Mouse (Mus musculus) hindbrain, embryonic 10.5 days (tissue): ENCODE measurements around the gene Zmiz1. TPM values are rescaled to one million over a fixed set of nuclear protein-coding genes. Genes with fewer than 3 reads are reported as not detected.
A peak's percentile ranks its signal among the peaks of the same experiment; 100 is the strongest.

Experiments
- DNase-seq: peaks from one replicate; pipeline ENCODE4 v3.0.0-alpha.2; 2017; ENCODE audit warnings: low spot score
- H3K27ac ChIP-seq: fragments of 300-500 bp; sonication (generic); 2 replicates; pipeline ENCODE4 v1.5.1; 2016; ENCODE audit warnings: mild to moderate bottlenecking, moderate library complexity
- H3K27me3 ChIP-seq: fragments of 300-500 bp; sonication (generic); 2 replicates; pipeline ENCODE4 v1.6.1; 2016; ENCODE audit warnings: mild to moderate bottlenecking; ENCODE audit not compliant: poor library complexity, insufficient read depth, severe bottlenecking
- H3K36me3 ChIP-seq: fragments of 300-500 bp; sonication (generic); 2 replicates; pipeline ENCODE4 v1.6.1; 2016; ENCODE audit warnings: mild to moderate bottlenecking, moderate library complexity
- H3K4me1 ChIP-seq: fragments of 300-500 bp; sonication (generic); replicated peaks from 2 replicates; pipeline ENCODE4 v1.6.1; 2016; ENCODE audit warnings: mild to moderate bottlenecking
- H3K4me3 ChIP-seq: fragments of 300-500 bp; sonication (generic); 2 replicates; pipeline ENCODE4 v1.5.1; 2016; ENCODE audit warnings: mild to moderate bottlenecking, moderate library complexity
- H3K9me3 ChIP-seq: fragments of 300-500 bp; sonication (generic); 2 replicates; pipeline ENCODE4 v1.6.1; 2016; ENCODE audit warnings: mild to moderate bottlenecking, moderate library complexity
- WGBS: fragments of 180-500 bp; shearing (Covaris S2); methylation state at CpG from one replicate; pipeline ENCODE4 v1.1.7; 2016; 5-methylcytosine and 5-hydroxymethylcytosine counted together
- polyA plus RNA-seq: library from polyadenylated mRNA; unstranded; fragments of >200 nt; fragmentation: Nextera tagmentation; extraction: Ambion mirVana; gene quantifications from 2 replicates; pipeline ENCODE4 v1.2.1, GENCODE M21; 2016

The Zmiz1 gene
- polyA plus RNA-seq, 1 experiment from 2014 or later, result 60.1 TPM

- H3K27me3 ChIP-seq, result no peaks in the 10 kb centered on the region
- peaks cover 94% of the 10 kb centered on the region for H3K4me1 ChIP-seq
- H3K36me3 ChIP-seq, result peaks cover 78% of the 10 kb centered on the region
- peak; percentile 19 for DNase-seq
- no peaks in the 10 kb centered on the region for H3K9me3 ChIP-seq
- peak overlapping the region; percentile 46; the same call in 1 of the 2 replicates for H3K27ac ChIP-seq
- 56% methylated on average over 4 of the region's 4 CpGs for WGBS
- no peak overlapping the region for H3K4me3 ChIP-seq
These were observed 161.8 kb downstream of the Zmiz1 start for GRCm38 (mm10) chr14:25620766-25621165.

GRCm38 (mm10) chr14:25623698-25624097 lies 164.7 kb downstream of the Zmiz1 start:
- Histone ChIP-seq H3K4me3 (no peak overlapping the region), H3K27ac (peak overlapping the region; percentile 82), H3K36me3 (peaks cover 79% of the 10 kb centered on the region), H3K4me1 (peaks cover 89% of the 10 kb centered on the region), H3K27me3 (no peaks in the 10 kb centered on the region), H3K9me3 (no peaks in the 10 kb centered on the region)
- peak; percentile 18 for DNase-seq
- WGBS, result 48% methylated on average over 7 of the region's 7 CpGs

- H3K27me3 ChIP-seq, result no peaks in the 10 kb centered on the region
- H3K36me3 ChIP-seq, result peaks cover 79% of the 10 kb centered on the region
- no peaks in the 10 kb centered on the region for H3K9me3 ChIP-seq
- DNase-seq, result no peak
- 86% methylated on average over 6 of the region's 6 CpGs for WGBS
- no peak overlapping the region for H3K4me3 ChIP-seq
- H3K27ac ChIP-seq, result 0 out of 2 replicates have a peak overlapping the region, but pooled peaks have one; percentile 82
- peaks cover 82% of the 10 kb centered on the region for H3K4me1 ChIP-seq
These were observed 165.7 kb downstream of the Zmiz1 start for GRCm38 (mm10) chr14:25624659-25625058.

- 85% methylated on average over 3 of the region's 3 CpGs for WGBS
- DNase-seq, result no peak
- Histone ChIP-seq H3K9me3 (no peaks in the 10 kb centered on the region), H3K27ac (no peak overlapping the region), H3K27me3 (no peaks in the 10 kb centered on the region), H3K4me1 (peaks cover 72% of the 10 kb centered on the region), H3K36me3 (peaks cover 92% of the 10 kb centered on the region), H3K4me3 (no peak overlapping the region)
These were observed 168.7 kb downstream of the Zmiz1 start for GRCm38 (mm10) chr14:25627599-25628255.

- Histone ChIP-seq H3K27me3 (no peaks in the 10 kb centered on the region), H3K4me1 (peaks cover 72% of the 10 kb centered on the region), H3K36me3 (peaks cover 94% of the 10 kb centered on the region), H3K9me3 (no peaks in the 10 kb centered on the region), H3K4me3 (no peak overlapping the region), H3K27ac (peak overlapping the region; percentile 23; the same call in 1 of the 2 replicates)
- WGBS, result 85% methylated on average over 5 of the region's 5 CpGs
- DNase-seq, result no peak
These were observed 169.6 kb downstream of the Zmiz1 start for GRCm38 (mm10) chr14:25628448-25629099.

GRCm38 (mm10) chr14:25629866-25630606 lies 171.1 kb downstream of the Zmiz1 start:
- Histone ChIP-seq H3K9me3 (no peaks in the 10 kb centered on the region), H3K27ac (no peak overlapping the region), H3K36me3 (peaks cover 90% of the 10 kb centered on the region), H3K4me1 (peaks cover 70% of the 10 kb centered on the region), H3K4me3 (no peak overlapping the region), H3K27me3 (no peaks in the 10 kb centered on the region)
- DNase-seq, result no peak
- WGBS, result 89% methylated on average over 12 of the region's 12 CpGs

GRCm38 (mm10) chr14:25630647-25631409 lies 171.8 kb downstream of the Zmiz1 start:
- DNase-seq, result no peak
- H3K4me3 ChIP-seq, result no peak overlapping the region
- H3K4me1 ChIP-seq, result peaks cover 70% of the 10 kb centered on the region
- whole genome bisulfite sequencing, result 91% methylated on average over 7 of the region's 7 CpGs
- H3K27me3 ChIP-seq, result no peaks in the 10 kb centered on the region
- H3K27ac ChIP-seq, result no peak overlapping the region
- peaks cover 90% of the 10 kb centered on the region for H3K36me3 ChIP-seq
- H3K9me3 ChIP-seq, result no peaks in the 10 kb centered on the region

GRCm38 (mm10) chr14:25631481-25631880 lies 172.5 kb downstream of the Zmiz1 start:
- DNase-seq, result no peak
- H3K27ac ChIP-seq, result no peak overlapping the region
- H3K27me3 ChIP-seq, result no peaks in the 10 kb centered on the region
- H3K36me3 ChIP-seq, result peaks cover 90% of the 10 kb centered on the region
- no peak overlapping the region for H3K4me3 ChIP-seq
- H3K4me1 ChIP-seq, result peaks cover 72% of the 10 kb centered on the region
- no peaks in the 10 kb centered on the region for H3K9me3 ChIP-seq
- WGBS, result 92% methylated on average over 6 of the region's 6 CpGs

- Histone ChIP-seq H3K27ac (peak overlapping the region; percentile 50), H3K36me3 (peaks cover 90% of the 10 kb centered on the region), H3K4me1 (peaks cover 61% of the 10 kb centered on the region), H3K4me3 (no peak overlapping the region), H3K9me3 (no peaks in the 10 kb centered on the region), H3K27me3 (no peaks in the 10 kb centered on the region)
- no peak for DNase-seq
- WGBS, result 85% methylated on average over 14 of the region's 14 CpGs
These were observed 174.7 kb downstream of the Zmiz1 start for GRCm38 (mm10) chr14:25633539-25634300.

- H3K27me3 ChIP-seq, result no peaks in the 10 kb centered on the region
- WGBS, result 77% methylated on average over 9 of the region's 9 CpGs
- no peak overlapping the region for H3K4me3 ChIP-seq
- H3K4me1 ChIP-seq, result peaks cover 59% of the 10 kb centered on the region
- peak overlapping the region; percentile 3; the same call in 1 of the 2 replicates for H3K27ac ChIP-seq
- DNase-seq, result no peak
- peaks cover 90% of the 10 kb centered on the region for H3K36me3 ChIP-seq
- H3K9me3 ChIP-seq, result no peaks in the 10 kb centered on the region
These were observed 175.3 kb downstream of the Zmiz1 start for GRCm38 (mm10) chr14:25634328-25634727.

GRCm38 (mm10) chr14:25635746-25636145 lies 176.8 kb downstream of the Zmiz1 start:
- no peak overlapping the region for H3K27ac ChIP-seq
- DNase-seq, result no peak
- H3K4me1 ChIP-seq, result peaks cover 61% of the 10 kb centered on the region
- no peaks in the 10 kb centered on the region for H3K9me3 ChIP-seq
- peaks cover 90% of the 10 kb centered on the region for H3K36me3 ChIP-seq
- no peaks in the 10 kb centered on the region for H3K27me3 ChIP-seq
- no peak overlapping the region for H3K4me3 ChIP-seq
- 72% methylated on average over 12 of the region's 12 CpGs for WGBS

- H3K36me3 ChIP-seq, result peaks cover 90% of the 10 kb centered on the region
These were observed 177.3 kb downstream of the Zmiz1 start for GRCm38 (mm10) chr14:25636297-25636696.

More at GRCm38 (mm10) chr14:25636297-25636696, 177.3 kb downstream of the Zmiz1 start:
- no peak for DNase-seq
- 42% methylated on average over 7 of the region's 7 CpGs for WGBS
- Histone ChIP-seq H3K27ac (no peak overlapping the region), H3K4me1 (peaks cover 59% of the 10 kb centered on the region), H3K9me3 (no peaks in the 10 kb centered on the region), H3K4me3 (no peak overlapping the region), H3K27me3 (no peaks in the 10 kb centered on the region)
